Mouse (Mus musculus) forebrain, embryonic 11.5 days (tissue): ENCODE measurements around the gene Zfy2. TPM values are rescaled to one million over a fixed set of nuclear protein-coding genes. Genes with fewer than 3 reads are reported as not detected.

ENCODE experiments used
- ATAC-seq: fragments of 200-750 bp; cut with Nextera tagmentation; replicated peaks from 2 replicates; pipeline ENCODE4 v1.8.0; 2017; ENCODE audit warnings: moderate TSS enrichment; ENCODE audit not compliant: low FRiP score
- DNase-seq: peaks from one replicate; pipeline ENCODE4 v3.0.0-alpha.2; 2017; ENCODE audit warnings: low spot score
- H3K27ac ChIP-seq: fragments of 300-500 bp; sonication (generic); 2 replicates; pipeline ENCODE4 v1.5.1; 2014; ENCODE audit warnings: low read depth, low read length
- H3K27me3 ChIP-seq: fragments of 300-500 bp; sonication (generic); 2 replicates; pipeline ENCODE4 v1.6.1; 2014; ENCODE audit warnings: mild to moderate bottlenecking, low read length, mixed read lengths; ENCODE audit not compliant: control insufficient read depth, insufficient read depth
- H3K36me3 ChIP-seq: fragments of 300-500 bp; sonication (generic); 2 replicates; pipeline ENCODE4 v1.6.1; 2014; ENCODE audit warnings: mild to moderate bottlenecking, low read length, moderate library complexity, mixed read lengths; ENCODE audit not compliant: control insufficient read depth, insufficient read depth
- H3K4me1 ChIP-seq: fragments of 300-500 bp; sonication (generic); replicated peaks from 2 replicates; pipeline ENCODE4 v1.6.1; 2014; ENCODE audit warnings: low read length, mixed read lengths; ENCODE audit not compliant: control insufficient read depth, insufficient read depth
- H3K4me2 ChIP-seq: fragments of 300-500 bp; sonication (generic); 2 replicates; pipeline ENCODE4 v1.6.1; 2014; ENCODE audit warnings: low read depth, mild to moderate bottlenecking, low read length, moderate library complexity, mixed read lengths; ENCODE audit not compliant: severe bottlenecking
- H3K4me3 ChIP-seq: fragments of 300-500 bp; sonication (generic); 2 replicates; pipeline ENCODE4 v1.5.1; 2014; ENCODE audit warnings: low read depth, low read length
- H3K9ac ChIP-seq: fragments of 300-500 bp; sonication (generic); 2 replicates; pipeline ENCODE4 v1.6.1; 2014; ENCODE audit warnings: low read length
- H3K9me3 ChIP-seq: fragments of 300-500 bp; sonication (generic); 2 replicates; pipeline ENCODE4 v1.6.1; 2016; ENCODE audit warnings: low read length, mixed read lengths; ENCODE audit not compliant: control insufficient read depth
- WGBS: fragments of 180-500 bp; shearing (Covaris S2); extraction: QIAGEN DNeasy Blood & Tissue Kit; methylation state at CpG from one replicate; pipeline ENCODE4 v1.1.7; 2014; 5-methylcytosine and 5-hydroxymethylcytosine counted together
- polyA plus RNA-seq: library from polyadenylated mRNA; unstranded; fragments of >200 nt; fragmentation: Nextera tagmentation; extraction: Ambion mirVana; gene quantifications from 2 replicates; pipeline ENCODE4 v1.2.1, GENCODE M21; 2014

The Zfy2 gene
- polyA plus RNA-seq = not detected in 2 replicates

DNA sequence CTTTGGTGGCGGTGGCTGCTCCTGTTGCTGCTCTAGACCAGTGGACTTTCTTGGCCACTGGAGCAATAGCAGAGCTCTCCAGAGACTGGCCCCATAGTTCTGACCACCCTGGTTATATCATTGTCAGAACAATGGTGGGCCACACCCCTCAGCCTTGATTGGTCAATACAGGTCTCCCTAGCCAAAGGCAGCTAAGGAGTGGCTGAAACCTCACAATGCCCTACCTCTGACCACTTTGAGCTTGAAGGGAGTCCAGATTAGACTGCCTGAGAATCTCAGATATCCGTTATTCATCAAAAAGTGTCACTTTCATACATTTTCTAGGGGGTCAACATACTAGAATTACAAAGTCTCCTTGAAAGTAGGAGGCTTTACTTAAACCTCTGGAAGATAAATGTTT lies at the start of gene Zfy2:
Gene Zfy2, minus strand, starts transcription at position 101 of the 400 bp plus-strand sequence.
- H3K27ac ChIP-seq = no peak within 1 kb of the TSS
- H3K4me2 ChIP-seq = no peak within 1 kb of the TSS
- no peak within 1 kb of the TSS for H3K9ac ChIP-seq
- H3K27me3 ChIP-seq = no peaks in the 10 kb centered on the region
- no peak within 1 kb of the TSS for H3K4me3 ChIP-seq
- DNase-seq (no peak), ATAC-seq (no peak)
- no peaks in the 10 kb centered on the region for H3K9me3 ChIP-seq
- H3K36me3 ChIP-seq = no peaks in the 10 kb centered on the region
- H3K4me1 ChIP-seq = no peaks in the 10 kb centered on the region
- WGBS = 60% methylated on average over 1 of the region's 2 CpGs
